Mouse (Mus musculus) lung, adult 2 months (tissue): ENCODE measurements around the gene Safb. TPM values are rescaled to one million over a fixed set of nuclear protein-coding genes. Genes with fewer than 3 reads are reported as not detected.
"Not testable (repeated sequence)": the region's sequence is repeated elsewhere in the genome, so short reads cannot be mapped to it uniquely, and the experiment has no call there.

Experiments
- DNase-seq: peaks from one replicate; pipeline ENCODE4 v3.0.0; 2022
- H3K4me1 ChIP-seq: fragments of 200-500 bp; 2 replicates; pipeline ENCODE4 v1.6.1; 2011; ENCODE audit warnings: low read length; ENCODE audit not compliant: control insufficient read depth, insufficient read depth
- H3K4me3 ChIP-seq: fragments of 200-500 bp; replicated peaks from 2 replicates; pipeline ENCODE3; 2011; ENCODE audit warnings: low read depth, mild to moderate bottlenecking, control low read depth, low read length; ENCODE audit errors: extremely low read depth
- CTCF ChIP-seq: fragments of 200-500 bp; IDR thresholded peaks from 2 replicates; pipeline ENCODE4 v1.5.1; 2011; ENCODE audit warnings: mild to moderate bottlenecking, low read length, control low read depth; ENCODE audit not compliant: insufficient read depth
- POLR2A ChIP-seq: fragments of 200-500 bp; IDR thresholded peaks from 2 replicates; pipeline ENCODE4 v1.6.1; 2011; ENCODE audit warnings: low read depth, mild to moderate bottlenecking, control low read depth, low read length, borderline replicate concordance; ENCODE audit errors: extremely low read depth
- WGBS: fragments of 180-500 bp; shearing (Covaris S2); methylation state at CpG from one replicate; pipeline ENCODE4 v1.1.7; 2018; 5-methylcytosine and 5-hydroxymethylcytosine counted together
- polyA plus RNA-seq: library from polyadenylated mRNA; depleted of rRNA; stranded (reverse); fragments of >200 nt; gene quantifications from 2 replicates; pipeline ENCODE4 v1.2.3, GENCODE M21; 2012

The Safb gene
- polyA plus RNA-seq, 1 experiment: 115 TPM

DNA sequence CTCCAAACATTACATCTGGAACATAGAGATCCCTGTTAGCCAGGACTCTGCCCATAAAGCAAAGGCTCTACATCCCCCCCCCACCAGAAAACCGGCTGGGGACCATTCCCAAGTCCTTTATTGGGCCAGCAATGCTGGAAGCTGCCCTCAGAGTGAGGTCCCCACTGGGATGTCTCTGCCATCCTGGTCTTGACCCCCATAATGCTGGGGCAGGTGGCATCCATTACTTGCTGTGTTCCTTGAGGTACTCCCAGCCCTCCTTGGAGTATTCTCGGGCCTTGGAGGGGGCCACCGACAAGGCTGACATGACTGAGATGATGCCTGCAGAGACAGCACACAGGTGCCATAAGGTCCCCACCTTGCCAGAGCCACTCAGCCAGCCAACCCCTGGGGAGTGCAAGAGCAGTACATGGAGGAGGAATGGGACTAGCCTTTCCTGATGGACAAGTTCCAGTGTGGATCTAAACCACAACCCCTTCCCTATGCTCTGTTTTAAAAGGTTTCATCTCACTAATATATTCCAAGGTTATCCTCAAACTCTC is 23.0 kb downstream of the Safb start:
- WGBS: 74% methylated on average over 3 of the region's 3 CpGs
- Histone ChIP-seq H3K4me1 (peaks cover 9% of the 10 kb centered on the region), H3K4me3 (no peak overlapping the region)
- TF ChIP-seq POLR2A: no peak
- no peak for TF ChIP-seq CTCF
- no peak for DNase-seq

DNA sequence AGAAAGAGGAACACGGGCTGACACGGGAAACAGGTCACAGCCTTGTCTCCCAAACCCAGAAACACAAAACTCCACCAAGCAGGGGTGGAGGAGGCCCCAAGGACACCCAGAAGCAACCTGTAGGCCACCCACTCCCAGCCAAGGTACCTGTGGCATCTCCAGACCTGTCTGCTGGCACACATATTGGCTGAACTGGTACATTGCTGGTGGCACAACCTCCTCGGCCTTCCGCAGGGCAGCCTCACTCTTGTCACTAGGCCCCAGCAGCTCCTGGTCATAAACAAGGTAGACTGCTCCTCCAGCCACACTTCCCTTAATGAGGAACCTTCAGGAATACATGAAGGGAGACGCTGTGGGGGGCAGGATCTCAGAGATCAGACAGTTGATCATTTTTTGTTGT is 24.1 kb downstream of the Safb start:
- WGBS: 42% methylated on average over 5 of the region's 5 CpGs
- Histone ChIP-seq H3K4me3 (no peak overlapping the region), H3K4me1 (peaks cover 9% of the 10 kb centered on the region)
- DNase-seq: no peak
- TF ChIP-seq POLR2A: no peak

DNA sequence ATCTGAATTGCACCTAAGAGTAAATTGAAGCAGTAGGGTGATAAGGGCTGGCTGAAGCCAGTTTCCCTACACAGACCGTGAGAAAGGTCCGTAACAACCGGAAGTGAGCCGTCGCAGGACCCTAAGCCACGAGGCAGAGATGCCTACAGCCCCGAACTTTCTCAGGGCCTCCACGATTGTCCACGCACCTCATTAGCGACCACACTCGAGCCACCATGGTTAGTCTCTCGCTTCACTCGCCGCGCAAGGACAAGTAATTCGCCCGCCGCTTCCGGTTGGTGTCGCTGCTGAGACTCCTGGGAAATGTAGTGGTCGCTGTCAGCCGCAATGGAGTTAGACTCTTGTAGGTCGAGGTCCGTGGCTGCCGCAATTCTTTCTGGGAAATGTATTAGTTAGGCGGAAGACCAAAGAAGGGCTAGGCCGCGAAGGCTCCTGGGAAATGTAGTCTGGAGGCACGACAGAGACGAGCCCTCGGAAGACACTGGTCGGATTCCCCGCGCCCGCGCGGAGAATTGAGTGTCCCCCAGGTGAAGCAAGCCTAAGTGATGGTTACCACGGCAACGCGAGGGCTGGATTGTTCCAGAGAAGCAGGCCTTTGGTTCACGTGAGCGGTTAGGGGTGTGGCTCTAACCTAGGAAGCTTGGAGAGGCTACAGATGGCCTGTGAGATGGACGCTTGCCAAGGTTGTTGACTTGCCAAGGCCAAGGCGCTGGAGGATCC is 25.0 kb downstream of the Safb start, which contains the start of gene 2410015M20Rik:
Gene 2410015M20Rik (minus strand): TSS at position 320 of the 720 bp plus-strand sequence.
- TF ChIP-seq CTCF (no peak), POLR2A (peak; percentile 67)
- peak; percentile 91 for DNase-seq
- WGBS: under 1% methylated on average over 44 of the region's 44 CpGs
- peak within 1 kb of the TSS; percentile 92 for H3K4me3 ChIP-seq
- H3K4me1 ChIP-seq: peaks cover 15% of the 10 kb centered on the region

DNA sequence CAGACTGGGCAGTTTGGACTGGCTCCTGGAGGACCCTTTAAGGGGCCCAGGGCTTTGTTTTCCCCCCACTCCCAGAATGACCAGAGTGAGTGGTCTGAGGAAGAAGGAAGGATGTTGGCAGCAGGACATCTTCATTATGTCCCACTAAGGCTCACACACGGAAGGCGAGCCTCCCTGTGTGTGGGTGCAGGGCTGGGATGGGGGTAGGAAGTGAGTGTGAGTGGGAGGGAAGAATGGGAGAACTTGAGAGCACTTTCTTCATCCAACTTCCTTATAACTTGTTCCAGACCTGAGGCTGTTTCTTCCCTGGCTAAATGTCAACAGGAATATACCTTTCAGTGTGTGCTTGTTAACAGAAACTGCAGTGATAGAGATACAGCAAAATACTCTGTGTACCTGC is 26.7 kb downstream of the Safb start:
- no peak for TF ChIP-seq POLR2A
- no peak for TF ChIP-seq CTCF
- peaks cover 15% of the 10 kb centered on the region for H3K4me1 ChIP-seq
- H3K4me3 ChIP-seq: no peak overlapping the region
- DNase-seq: no peak
- 67% methylated on average over 2 of the region's 2 CpGs for WGBS

DNA sequence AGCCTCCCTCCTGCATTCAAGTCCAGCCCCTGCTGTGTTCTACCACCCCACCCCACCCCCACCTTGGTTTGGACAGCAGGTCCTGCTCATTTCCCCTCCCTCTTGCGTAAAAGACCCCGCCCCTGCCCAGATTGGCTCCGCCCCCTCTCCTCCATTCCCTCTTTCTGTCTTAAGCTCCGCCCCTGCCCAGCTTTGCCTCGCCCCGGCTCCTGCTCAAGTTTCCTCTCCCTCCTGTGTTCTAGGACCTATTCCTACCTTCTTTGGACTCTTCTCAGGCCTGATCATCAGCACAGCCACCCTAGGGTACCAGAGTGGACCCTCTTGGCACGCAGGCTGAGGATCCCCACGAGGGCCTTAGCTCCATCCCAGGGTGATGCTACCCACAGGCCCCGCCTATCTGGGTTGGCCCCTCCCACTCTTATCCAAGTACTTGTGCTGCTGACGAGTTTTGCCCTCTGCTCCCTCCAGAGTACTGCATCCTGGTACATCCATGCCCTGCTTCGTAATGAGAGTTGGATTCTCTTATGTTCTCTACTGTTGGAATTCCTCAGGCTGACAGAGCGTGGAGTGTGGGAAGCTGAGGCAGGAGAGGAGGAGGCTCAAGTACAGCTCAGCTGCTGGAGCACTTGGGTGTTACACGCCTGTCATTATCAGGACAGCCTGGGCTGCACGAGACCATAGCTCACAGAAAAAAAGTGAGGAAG is 27.4 kb downstream of the Safb start:
- 25% methylated on average over 14 of the region's 14 CpGs for WGBS
- Histone ChIP-seq H3K4me1 (peaks cover 15% of the 10 kb centered on the region), H3K4me3 (no peak overlapping the region)
- TF ChIP-seq POLR2A (no peak), CTCF (no peak)
- DNase-seq: peak; percentile 43

DNA sequence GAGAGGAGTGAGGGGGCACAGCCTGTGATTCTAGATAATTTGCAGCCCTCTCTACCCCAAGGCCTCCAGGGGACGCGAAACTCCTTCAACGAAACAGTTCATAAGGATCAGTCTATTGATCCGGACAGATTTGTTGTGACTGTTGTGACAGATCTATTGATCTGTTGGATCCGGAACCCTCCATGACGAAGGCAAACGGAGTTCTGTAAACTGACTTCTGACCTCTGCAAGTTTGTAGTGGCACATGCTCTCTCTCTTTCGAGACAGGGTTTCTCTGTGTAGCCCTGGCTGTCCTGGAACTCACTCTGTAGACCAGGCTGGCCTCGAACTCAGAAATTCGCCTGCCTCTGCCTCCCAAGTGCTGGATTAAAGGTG is 27.9 kb downstream of the Safb start:
- 74% methylated on average over 10 of the region's 10 CpGs for WGBS
- H3K4me3 ChIP-seq, DNase-seq: not testable (repeated sequence)
- H3K4me1 ChIP-seq: peaks cover 15% of the 10 kb centered on the region

DNA sequence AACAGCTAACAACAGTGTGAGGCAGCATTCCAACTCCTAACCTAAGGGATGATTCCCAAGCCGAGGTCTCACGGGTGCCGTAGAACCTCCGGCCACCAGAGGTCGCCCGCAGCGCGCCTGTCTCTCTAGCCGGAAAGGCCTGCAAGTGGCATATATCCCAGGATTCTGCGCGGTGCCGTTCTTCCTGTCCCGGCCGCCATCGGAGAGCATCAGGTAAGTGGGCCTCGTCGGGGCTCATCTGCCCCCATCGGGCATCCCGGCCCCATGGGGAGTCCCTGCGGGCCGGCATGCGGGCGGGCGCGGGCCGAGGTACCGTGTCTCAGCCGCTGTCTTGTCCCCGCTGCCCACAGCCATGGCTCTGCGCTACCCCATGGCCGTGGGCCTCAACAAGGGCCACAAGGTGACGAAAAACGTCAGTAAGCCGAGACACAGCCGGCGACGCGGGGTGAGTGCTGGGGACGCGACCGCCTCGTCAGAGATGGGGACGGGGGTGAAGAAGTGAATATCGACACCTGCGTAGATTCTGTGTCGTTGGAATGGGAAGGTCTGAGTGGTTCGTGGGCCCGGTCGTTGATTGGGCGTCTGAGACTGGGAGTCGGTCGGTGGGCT is 28.7 kb downstream of the Safb start, which contains the start of gene Rpl36:
Gene Rpl36 (plus strand): TSS at position 181 of the 609 bp plus-strand sequence.
- peak; percentile 80 for TF ChIP-seq CTCF
- peak; percentile 89 for TF ChIP-seq POLR2A
- Histone ChIP-seq H3K4me3 (peak within 1 kb of the TSS; percentile 94), H3K4me1 (peaks cover 15% of the 10 kb centered on the region)
- under 1% methylated on average over 52 of the region's 52 CpGs for WGBS
- DNase-seq: peak; percentile 95

DNA sequence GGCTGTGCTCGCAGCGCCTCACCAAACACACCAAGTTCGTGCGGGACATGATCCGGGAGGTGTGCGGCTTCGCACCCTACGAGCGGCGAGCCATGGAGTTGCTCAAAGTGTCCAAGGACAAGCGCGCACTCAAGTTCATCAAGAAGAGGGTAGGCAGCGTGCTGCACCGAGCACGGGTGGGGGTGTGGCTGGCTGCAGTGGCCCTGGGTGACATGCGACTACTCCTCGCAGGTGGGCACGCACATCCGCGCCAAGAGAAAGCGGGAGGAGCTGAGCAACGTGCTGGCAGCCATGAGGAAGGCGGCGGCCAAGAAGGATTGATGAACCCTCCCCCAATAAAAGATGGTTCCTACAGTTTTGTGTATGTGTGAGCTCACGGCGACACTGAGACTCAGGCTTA is 29.3 kb downstream of the Safb start:
- H3K4me3 ChIP-seq: peak overlapping the region; percentile 94
- under 1% methylated on average over 26 of the region's 26 CpGs for WGBS
- peaks cover 12% of the 10 kb centered on the region for H3K4me1 ChIP-seq
- DNase-seq: peak; percentile 27

DNA sequence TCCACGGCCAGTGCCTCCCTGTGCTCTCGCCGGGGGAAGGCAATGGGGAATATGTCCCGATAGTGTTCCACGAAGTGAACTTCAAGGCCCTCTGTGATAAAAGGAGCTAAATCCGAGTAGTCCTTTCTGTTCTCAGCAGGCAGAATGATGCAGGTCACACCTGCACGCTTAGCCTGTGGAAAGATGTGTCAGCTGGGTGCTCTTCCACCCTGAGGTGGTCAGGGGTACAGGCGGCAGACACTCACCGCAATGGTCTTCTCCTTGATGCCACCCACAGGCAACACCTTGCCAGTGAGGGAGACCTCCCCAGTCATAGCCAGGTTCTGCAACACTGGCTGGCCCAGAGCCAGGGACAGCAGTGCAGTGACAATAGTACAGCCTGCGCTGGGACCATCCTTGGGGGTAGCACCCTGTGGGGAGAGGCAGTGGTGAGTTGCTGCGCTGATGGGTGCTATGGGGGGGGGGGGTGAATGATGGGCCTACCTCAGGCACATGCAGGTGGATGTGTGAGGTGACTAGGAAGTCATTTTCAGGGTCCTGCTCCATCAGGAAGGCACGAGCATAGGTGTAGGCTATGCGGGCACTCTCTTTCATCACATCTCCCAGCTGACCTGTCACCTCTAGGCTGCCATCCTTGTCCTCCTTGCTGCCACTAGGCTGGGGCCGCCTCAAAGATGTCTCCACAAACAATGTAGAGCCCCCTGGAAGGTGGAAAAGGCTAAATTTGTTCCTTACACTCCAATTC is 29.9 kb downstream of the Safb start:
- WGBS: 21% methylated on average over 14 of the region's 14 CpGs
- peak overlapping the region; percentile 94 for H3K4me3 ChIP-seq
- no peak for DNase-seq
- peaks cover 12% of the 10 kb centered on the region for H3K4me1 ChIP-seq
- TF ChIP-seq CTCF (no peak), POLR2A (no peak)
